Comparison of ENCODE assay signal across 7 mouse cellular contexts in the genomic region with DNA sequence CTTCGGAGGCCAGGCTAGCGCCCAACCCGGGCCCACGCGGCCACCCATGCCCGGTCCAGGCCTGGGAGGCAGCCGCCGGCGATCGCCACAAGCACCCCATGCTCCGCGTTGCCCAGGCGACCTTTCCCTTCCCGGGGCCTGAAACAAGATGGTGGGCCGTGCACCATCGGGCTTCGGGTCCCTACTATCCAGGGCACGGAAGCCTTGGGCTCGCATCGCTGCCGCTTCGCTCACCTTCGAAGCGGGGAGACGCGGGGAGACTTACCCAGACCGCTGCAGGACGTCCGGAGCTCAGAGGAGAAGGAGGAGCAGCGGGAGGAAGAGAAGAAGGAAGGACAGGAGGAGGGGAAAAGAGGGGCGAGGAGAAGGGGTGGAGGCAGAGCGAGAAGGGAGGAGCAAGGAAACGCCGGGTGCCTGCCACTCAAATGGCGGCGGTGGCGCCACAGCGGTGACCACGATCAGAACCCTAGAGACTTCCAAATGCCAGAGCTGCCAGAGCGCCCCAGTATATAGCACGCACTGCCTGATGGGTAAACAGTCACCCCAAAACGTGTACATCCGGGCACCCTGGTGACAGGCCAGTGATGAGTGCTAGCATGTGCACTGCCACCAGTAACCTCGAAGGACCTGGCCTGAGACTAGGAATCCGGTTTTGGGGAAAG. TPM values are rescaled to one million over a fixed set of nuclear protein-coding genes. Genes with fewer than 3 reads are reported as not detected.
DNase-seq lines count a peak whose midpoint lies in the region; ATAC-seq lines count a peak whose summit lies in the region.

A gene (minus strand): TSS at position 406 of the 662 bp plus-strand sequence.

- no peaks in the 10 kb centered on the region for H3K27me3 ChIP-seq in intestine, embryonic 15.5 days (replicated peaks)
- no peaks in the 10 kb centered on the region for H3K27me3 ChIP-seq in midbrain, embryonic 11.5 days (ENCODE audit: control insufficient read depth, insufficient read depth, low read length)

- H3K27ac ChIP-seq in intestine, embryonic 15.5 days = peak within 1 kb of the TSS; percentile 56; the same call in 1 of the 2 replicates
- H3K27ac ChIP-seq in midbrain, embryonic 11.5 days (ENCODE audit: low read depth, low read length) = peak within 1 kb of the TSS; percentile 33

- DNase-seq in adrenal gland, adult 18-20 months (ENCODE audit: low spot score in 2 of 2) = peak; percentile 53 to 56
- peak; percentile 77 for DNase-seq in embryo, embryonic 11 days
- peak; percentile 60 for DNase-seq in gastrocnemius, postnatal 25 days
- peak; percentile 69 to 76 for DNase-seq in left cerebral cortex, postnatal 36 days (ENCODE audit: low spot score in 2 of 2)
- DNase-seq in midbrain, embryonic 11.5 days (ENCODE audit: low spot score, missing footprints) = peak; percentile 96
- peak; percentile 39 for DNase-seq in skeletal muscle tissue, adult 2 months (ENCODE audit: low read depth, low spot score)

- intact Hi-C loops in left cerebral cortex, postnatal 36 days (cut with DNase I) = loop anchor here (1.0 kb wide), 1 partner anchor 29 kb away; a partner anchor contains a TSS

- no peaks in the 10 kb centered on the region for H3K4me1 ChIP-seq in intestine, embryonic 15.5 days (replicated peaks)
- no peaks in the 10 kb centered on the region for H3K4me1 ChIP-seq in midbrain, embryonic 11.5 days (ENCODE audit: control insufficient read depth, insufficient read depth, low read length)

- ATAC-seq in intestine, embryonic 15.5 days = peak; percentile 94
- peak; percentile 93 for ATAC-seq in midbrain, embryonic 11.5 days (ENCODE audit: low FRiP score)

- H3K4me3 ChIP-seq in intestine, embryonic 15.5 days (replicated peaks) = peak within 1 kb of the TSS; percentile 61
- peak within 1 kb of the TSS; percentile 45 for H3K4me3 ChIP-seq in midbrain, embryonic 11.5 days (ENCODE audit: low read depth, low read length)

- no peaks in the 10 kb centered on the region for H3K9me3 ChIP-seq in intestine, embryonic 15.5 days
- no peaks in the 10 kb centered on the region for H3K9me3 ChIP-seq in midbrain, embryonic 11.5 days (ENCODE audit: control insufficient read depth, low read length)

- peak within 1 kb of the TSS; percentile 52 for H3K4me2 ChIP-seq in intestine, embryonic 15.5 days (replicated peaks)
- peak within 1 kb of the TSS; percentile 37 for H3K4me2 ChIP-seq in midbrain, embryonic 11.5 days

- peak within 1 kb of the TSS; percentile 62 for H3K9ac ChIP-seq in intestine, embryonic 15.5 days
- H3K9ac ChIP-seq in midbrain, embryonic 11.5 days (ENCODE audit: low read length) = peak within 1 kb of the TSS; percentile 66

- 19% methylated on average over 44 of the region's 45 CpGs for WGBS in intestine, embryonic 15.5 days
- 20% methylated on average over 37 of the region's 45 CpGs for whole genome bisulfite sequencing in midbrain, embryonic 11.5 days

- no peaks in the 10 kb centered on the region for H3K36me3 ChIP-seq in intestine, embryonic 15.5 days
- 0 out of 2 replicates have a peak, but pooled peaks cover 2% of the 10 kb centered on the region for H3K36me3 ChIP-seq in midbrain, embryonic 11.5 days (ENCODE audit: control insufficient read depth, insufficient read depth, low read length)

RNA-seq across cellular contexts. Expression of the gene that starts here (rescaled TPM):
- total RNA-seq in adrenal gland, adult 18-20 months (2021) = 10 to 100 TPM in 1 of 2 experiments, 1 to 10 TPM in 1; 7.9 to 10.3 TPM
- total RNA-seq in gastrocnemius, postnatal 25 days (2021) = 1 to 10 TPM; 4.2 to 4.7 TPM
- 6.5 and 7.6 TPM in 2 replicates for polyA plus RNA-seq in intestine, embryonic 15.5 days (2015; fragmentation: Nextera tagmentation; extraction: Ambion mirVana)
- 10 to 100 TPM; 19.8 to 23.4 TPM for total RNA-seq in left cerebral cortex, postnatal 36 days (2021)
- 21.2 and 24.4 TPM in 2 replicates for polyA plus RNA-seq in midbrain, embryonic 11.5 days (2014; fragmentation: Nextera tagmentation; extraction: Ambion mirVana)

Comparison
In these comparisons a context has a peak if more than half of its experiments do, and no peak if none do; other contexts are left out.
1. Peak in every context shown above with its lines: DNase-seq, ATAC-seq, H3K4me3 ChIP-seq and H3K27ac ChIP-seq.
2. DNase-seq: peak in every context shown above with its lines; median percentile 96 in midbrain, embryonic 11.5 days; 77 in embryo, embryonic 11 days; 72 in left cerebral cortex, postnatal 36 days; 60 in gastrocnemius, postnatal 25 days; 54 in adrenal gland, adult 18-20 months; 39 in skeletal muscle tissue, adult 2 months.